Mouse (Mus musculus) hindbrain, embryonic 11.5 days (tissue): ENCODE data around the gene Apba2. TPM values are rescaled to one million over a fixed set of nuclear protein-coding genes. Genes with fewer than 3 reads are reported as not detected.

Experiments used
- ATAC-seq: fragments of 200-750 bp; cut with Nextera tagmentation; 2 replicates; pipeline ENCODE4 v1.8.0; 2017; ENCODE audit warnings: mild to moderate bottlenecking, moderate TSS enrichment, moderate library complexity; ENCODE audit not compliant: low FRiP score
- DNase-seq: peaks from one replicate; pipeline ENCODE4 v3.0.0-alpha.2; 2015; ENCODE audit warnings: low spot score
- H3K27ac ChIP-seq: fragments of 300-500 bp; sonication (generic); 2 replicates; pipeline ENCODE4 v1.5.1; 2014; ENCODE audit warnings: mild to moderate bottlenecking, low read depth, low read length
- H3K27me3 ChIP-seq: fragments of 300-500 bp; sonication (generic); 2 replicates; pipeline ENCODE4 v1.6.1; 2014; ENCODE audit warnings: mild to moderate bottlenecking, low read length, moderate library complexity, mixed read lengths; ENCODE audit not compliant: control insufficient read depth, insufficient read depth
- H3K36me3 ChIP-seq: fragments of 300-500 bp; sonication (generic); 2 replicates; pipeline ENCODE4 v1.6.1; 2014; ENCODE audit warnings: mild to moderate bottlenecking, low read length, moderate library complexity, mixed read lengths; ENCODE audit not compliant: control insufficient read depth, insufficient read depth
- H3K4me1 ChIP-seq: fragments of 300-500 bp; sonication (generic); replicated peaks from 2 replicates; pipeline ENCODE4 v1.6.1; 2014; ENCODE audit warnings: low read length, mixed read lengths; ENCODE audit not compliant: control insufficient read depth, insufficient read depth
- H3K4me2 ChIP-seq: fragments of 300-500 bp; sonication (generic); replicated peaks from 2 replicates; pipeline ENCODE4 v1.6.1; 2014; ENCODE audit warnings: mild to moderate bottlenecking, low read depth, low read length
- H3K4me3 ChIP-seq: fragments of 300-500 bp; sonication (generic); 2 replicates; pipeline ENCODE4 v1.5.1; 2014; ENCODE audit warnings: low read depth, low read length
- H3K9ac ChIP-seq: fragments of 300-500 bp; sonication (generic); 2 replicates; pipeline ENCODE4 v1.6.1; 2014; ENCODE audit warnings: low read depth, low read length
- H3K9me3 ChIP-seq: fragments of 300-500 bp; sonication (generic); 2 replicates; pipeline ENCODE4 v1.6.1; 2016; ENCODE audit warnings: low read length; ENCODE audit not compliant: control insufficient read depth
- whole genome bisulfite sequencing: fragments of 180-500 bp; shearing (Covaris S2); extraction: QIAGEN DNeasy Blood & Tissue Kit; methylation state at CpG from one replicate; pipeline ENCODE4 v1.1.7; 2014; 5-methylcytosine and 5-hydroxymethylcytosine counted together
- polyA plus RNA-seq: library from polyadenylated mRNA; unstranded; fragments of >200 nt; fragmentation: Nextera tagmentation; extraction: Ambion mirVana; gene quantifications from 2 replicates; pipeline ENCODE4 v1.2.1, GENCODE M21; 2014

Apba2 gene
- polyA plus RNA-seq, 1 experiment from 2014 or later = 67.0 TPM

DNA sequence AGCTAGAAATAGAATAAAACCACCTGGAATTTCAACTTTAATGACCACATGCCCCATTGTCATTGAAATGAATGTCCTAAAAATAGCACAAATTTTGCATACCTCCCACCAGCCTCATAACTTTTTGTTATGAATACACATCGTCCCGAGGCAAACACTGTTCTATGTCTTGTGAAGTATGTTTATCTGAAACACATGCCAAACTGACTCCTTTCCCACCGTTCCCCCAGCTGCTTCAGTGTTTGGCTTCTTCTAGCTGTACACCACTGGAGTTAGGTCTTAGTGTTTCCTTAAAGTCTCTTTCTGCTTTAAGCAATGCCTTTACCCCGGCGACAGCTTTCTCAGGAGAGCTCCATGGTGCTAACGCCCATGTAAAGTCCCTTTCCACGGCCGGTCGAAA lies 289.6 kb downstream of the Apba2 start:
- no peaks in the 10 kb centered on the region for H3K9me3 ChIP-seq
- H3K27me3 ChIP-seq = no peaks in the 10 kb centered on the region
- no peak overlapping the region for H3K27ac ChIP-seq
- DNase-seq (no peak), ATAC-seq (no peak)
- no peaks in the 10 kb centered on the region for H3K4me1 ChIP-seq
- no peak overlapping the region for H3K9ac ChIP-seq
- H3K36me3 ChIP-seq = no peaks in the 10 kb centered on the region
- no peak overlapping the region for H3K4me3 ChIP-seq
- no peak overlapping the region for H3K4me2 ChIP-seq
- WGBS = 81% methylated on average over 9 of the region's 9 CpGs

DNA sequence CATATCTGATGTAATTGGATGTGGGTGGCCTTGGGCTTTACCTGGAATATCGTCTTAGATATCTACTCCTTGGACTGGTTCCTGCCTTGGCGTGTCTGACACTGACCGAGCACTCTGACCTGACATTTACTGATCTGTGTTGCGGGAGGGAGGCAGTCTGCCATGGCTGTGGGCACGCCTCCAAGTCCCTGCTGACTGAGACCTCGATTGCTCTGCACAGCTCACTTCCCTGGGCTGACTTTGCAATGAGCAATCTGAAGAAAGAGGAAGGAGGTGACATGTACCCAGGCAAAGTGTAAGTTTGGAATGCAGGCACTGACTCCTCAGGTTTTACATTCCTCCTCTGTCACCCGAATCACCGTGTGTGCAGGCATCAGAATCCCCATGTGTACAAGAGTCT lies 290.5 kb downstream of the Apba2 start:
- no peaks in the 10 kb centered on the region for H3K4me1 ChIP-seq
- no peak overlapping the region for H3K4me2 ChIP-seq
- H3K4me3 ChIP-seq = no peak overlapping the region
- DNase-seq (no peak), ATAC-seq (no peak)
- no peaks in the 10 kb centered on the region for H3K9me3 ChIP-seq
- no peaks in the 10 kb centered on the region for H3K36me3 ChIP-seq
- 76% methylated on average over 8 of the region's 8 CpGs for WGBS
- H3K27ac ChIP-seq = no peak overlapping the region
- no peaks in the 10 kb centered on the region for H3K27me3 ChIP-seq
- H3K9ac ChIP-seq = no peak overlapping the region

- 90% methylated on average over 6 of the region's 6 CpGs for WGBS
- Histone ChIP-seq H3K9me3 (no peaks in the 10 kb centered on the region), H3K9ac (no peak overlapping the region)
Observed at GRCm38 (mm10) chr7:64795554-64795953, 294.0 kb downstream of the Apba2 start.

More at GRCm38 (mm10) chr7:64795554-64795953, 294.0 kb downstream of the Apba2 start:
- Histone ChIP-seq H3K36me3 (no peaks in the 10 kb centered on the region), H3K27me3 (no peaks in the 10 kb centered on the region), H3K4me2 (no peak overlapping the region), H3K4me3 (no peak overlapping the region), H3K4me1 (no peaks in the 10 kb centered on the region), H3K27ac (no peak overlapping the region)
- DNase-seq (no peak), ATAC-seq (no peak)

Other genes starting within 250 kb of the Apba2 start
- gene Mtmr10, start 214.1 kb upstream of the Apba2 start, polyA plus RNA-seq = 15.1 and 15.3 TPM in 2 replicates
- 6.5 and 12.0 TPM in 2 replicates for gene Fan1, start 127.6 kb upstream of the Apba2 start, polyA plus RNA-seq
- gene Mphosph10, start 109.4 kb upstream of the Apba2 start, polyA plus RNA-seq = 52.2 and 54.4 TPM in 2 replicates
- 37.4 and 37.5 TPM in 2 replicates for gene Mcee, start 109.1 kb upstream of the Apba2 start, polyA plus RNA-seq